Mouse (Mus musculus) heart, postnatal 0 days (tissue): ENCODE results near the gene Eps15l1. TPM values are rescaled to one million over a fixed set of nuclear protein-coding genes. Genes with fewer than 3 reads are reported as not detected.

Source experiments
- ATAC-seq: fragments of 200-750 bp; cut with Nextera tagmentation; 2 replicates; pipeline ENCODE4 v1.8.0; 2017; ENCODE audit warnings: low read depth, moderate number of reproducible peaks, moderate library complexity; ENCODE audit not compliant: insufficient read depth
- DNase-seq: peaks from one replicate; pipeline ENCODE4 v3.0.0-alpha.2; 2016; ENCODE audit warnings: low spot score
- H3K27ac ChIP-seq: fragments of 300-500 bp; sonication (generic); 2 replicates; pipeline ENCODE4 v1.5.1; 2014; ENCODE audit warnings: low read depth, mild to moderate bottlenecking
- H3K27me3 ChIP-seq: fragments of 300-500 bp; sonication (generic); 2 replicates; pipeline ENCODE4 v1.6.1; 2014; ENCODE audit warnings: low read length, mixed read lengths; ENCODE audit not compliant: control insufficient read depth, insufficient read depth
- H3K36me3 ChIP-seq: fragments of 300-500 bp; sonication (generic); replicated peaks from 2 replicates; pipeline ENCODE4 v1.6.1; 2014; ENCODE audit warnings: low read length, mixed read lengths; ENCODE audit not compliant: control insufficient read depth, insufficient read depth
- H3K4me1 ChIP-seq: fragments of 300-500 bp; sonication (generic); 2 replicates; pipeline ENCODE4 v1.6.1; 2014; ENCODE audit warnings: antibody characterized with exemption; ENCODE audit not compliant: control insufficient read depth, insufficient read depth
- H3K4me2 ChIP-seq: fragments of 300-500 bp; sonication (generic); 2 replicates; pipeline ENCODE4 v1.6.1; 2014; ENCODE audit warnings: low read depth, mild to moderate bottlenecking, low read length, moderate library complexity
- H3K4me3 ChIP-seq: fragments of 300-500 bp; sonication (generic); 2 replicates; pipeline ENCODE4 v1.5.1; 2014; ENCODE audit warnings: low read depth, low read length
- H3K9ac ChIP-seq: fragments of 300-500 bp; sonication (generic); replicated peaks from 2 replicates; pipeline ENCODE4 v1.6.1; 2014; ENCODE audit warnings: low read depth, low read length, mixed read lengths
- H3K9me3 ChIP-seq: fragments of 300-500 bp; sonication (generic); replicated peaks from 2 replicates; pipeline ENCODE4 v1.6.1; 2016; ENCODE audit warnings: low read length; ENCODE audit not compliant: control insufficient read depth
- CTCF ChIP-seq: IDR thresholded peaks from 2 replicates; pipeline ENCODE4 v1.5.1; 2016; ENCODE audit warnings: antibody characterized with exemption, control low read depth, low read depth
- EP300 ChIP-seq: IDR thresholded peaks from 2 replicates; pipeline ENCODE4 v1.6.1; 2016; ENCODE audit warnings: antibody characterized with exemption, low read depth
- WGBS: fragments of 180-500 bp; shearing (Covaris S2); extraction: QIAGEN DNeasy Blood & Tissue Kit; methylation state at CpG from one replicate; pipeline ENCODE4 v1.1.7; 2014; 5-methylcytosine and 5-hydroxymethylcytosine counted together
- polyA plus RNA-seq: library from polyadenylated mRNA; unstranded; fragments of >200 nt; fragmentation: Nextera tagmentation; extraction: Ambion mirVana; gene quantifications from 2 replicates; pipeline ENCODE4 v1.2.1, GENCODE M21; 2015
- total RNA-seq: library from RNA; depleted of rRNA; stranded (reverse); fragments of >200 nt; gene quantifications from 2 replicates; pipeline ENCODE4 v1.2.3, GENCODE M21; 2014; ENCODE audit warnings: low replicate concordance; rRNA removed

The Eps15l1 gene
- total RNA-seq, result 33.0 and 52.7 TPM in 2 replicates
- polyA plus RNA-seq, result 23.2 and 24.9 TPM in 2 replicates

GRCm38 (mm10) chr8:72421362-72422335 lies at the start of gene Eps15l1:
Gene Eps15l1, minus strand, starts transcription at chr8:72421460.
- Histone ChIP-seq H3K4me2 (peak within 1 kb of the TSS; percentile 90), H3K27me3 (no peaks in the 10 kb centered on the region), H3K36me3 (no peaks in the 10 kb centered on the region), H3K9ac (peak within 1 kb of the TSS; percentile 83), H3K27ac (peak within 1 kb of the TSS; percentile 85), H3K4me3 (peak within 1 kb of the TSS; percentile 75), H3K4me1 (peaks cover 41% of the 10 kb centered on the region), H3K9me3 (no peaks in the 10 kb centered on the region)
- ATAC-seq, result peak; percentile 98
- DNase-seq, result peak; percentile 100
- under 1% methylated on average over 47 of the region's 48 CpGs for WGBS
- TF ChIP-seq EP300 (no peak; the same call in 1 of the 2 replicates), CTCF (no peak)

DNA sequence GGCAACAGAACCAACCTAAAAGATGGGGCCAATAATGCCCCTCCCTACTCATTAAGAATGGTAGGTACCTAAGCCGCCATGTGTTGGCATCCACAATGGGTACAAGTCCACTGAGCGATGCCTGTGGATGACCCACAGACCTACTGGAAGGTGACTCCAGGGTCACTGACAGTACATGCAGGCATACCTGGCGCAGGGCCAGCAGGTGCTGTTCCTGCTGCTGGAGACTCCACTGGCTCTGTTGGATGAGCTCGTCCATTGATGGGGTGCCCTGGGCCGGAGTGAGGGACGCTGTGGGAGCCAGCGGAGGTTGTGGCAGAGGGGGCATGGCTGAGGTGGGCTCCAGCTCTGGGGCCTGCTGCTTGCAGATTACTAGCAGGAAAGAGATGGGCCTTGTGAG lies 49.4 kb upstream of the Eps15l1 start:
- H3K4me1 ChIP-seq, result peaks cover 10% of the 10 kb centered on the region; the same call in 1 of the 2 replicates
- peaks cover 74% of the 10 kb centered on the region for H3K36me3 ChIP-seq
- ATAC-seq (no peak), DNase-seq (no peak)
- H3K4me2 ChIP-seq, result no peak overlapping the region
- H3K4me3 ChIP-seq, result no peak overlapping the region
- no peak overlapping the region for H3K27ac ChIP-seq
- no peak overlapping the region for H3K9ac ChIP-seq
- no peak for TF ChIP-seq CTCF
- no peak for TF ChIP-seq EP300
- 85% methylated on average over 7 of the region's 7 CpGs for WGBS
- no peaks in the 10 kb centered on the region for H3K27me3 ChIP-seq
- no peaks in the 10 kb centered on the region for H3K9me3 ChIP-seq

DNA sequence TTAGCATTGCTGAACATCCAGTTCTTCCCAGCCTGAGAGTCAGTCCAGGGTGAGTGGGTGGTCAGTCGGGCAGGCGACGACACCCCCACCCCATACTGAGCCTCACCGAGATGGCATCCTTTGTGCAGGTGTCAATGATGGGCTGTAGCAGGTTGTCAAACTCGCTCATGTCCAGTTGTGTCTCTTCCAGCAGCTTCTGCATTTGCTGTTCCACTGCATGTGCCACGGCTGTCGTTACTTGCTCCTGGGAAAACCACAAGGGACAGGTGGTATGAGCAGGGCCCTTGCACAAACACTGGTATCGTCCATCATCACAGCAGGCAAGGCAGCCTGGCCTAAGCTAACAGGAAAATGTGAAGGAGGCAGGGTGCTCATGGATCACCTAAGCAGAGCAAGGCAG lies 48.7 kb upstream of the Eps15l1 start:
- Histone ChIP-seq H3K4me1 (0 out of 2 replicates have a peak, but pooled peaks cover 8% of the 10 kb centered on the region), H3K36me3 (peaks cover 81% of the 10 kb centered on the region), H3K27ac (no peak overlapping the region), H3K4me2 (no peak overlapping the region), H3K27me3 (no peaks in the 10 kb centered on the region), H3K9ac (no peak overlapping the region), H3K9me3 (no peaks in the 10 kb centered on the region), H3K4me3 (no peak overlapping the region)
- TF ChIP-seq CTCF (no peak), EP300 (no peak)
- ATAC-seq, result no peak
- no peak for DNase-seq
- 91% methylated on average over 8 of the region's 8 CpGs for WGBS

GRCm38 (mm10) chr8:72469243-72469642 lies 48.0 kb upstream of the Eps15l1 start:
- H3K4me2 ChIP-seq, result no peak overlapping the region
- H3K27me3 ChIP-seq, result no peaks in the 10 kb centered on the region
- DNase-seq (no peak), ATAC-seq (no peak)
- WGBS, result 80% methylated on average over 2 of the region's 2 CpGs
- H3K9me3 ChIP-seq, result no peaks in the 10 kb centered on the region
- H3K27ac ChIP-seq, result no peak overlapping the region
- H3K36me3 ChIP-seq, result peaks cover 88% of the 10 kb centered on the region
- no peak for TF ChIP-seq EP300
- TF ChIP-seq CTCF, result no peak
- H3K9ac ChIP-seq, result no peak overlapping the region
- H3K4me3 ChIP-seq, result no peak overlapping the region
- 0 out of 2 replicates have a peak, but pooled peaks cover 6% of the 10 kb centered on the region for H3K4me1 ChIP-seq

GRCm38 (mm10) chr8:72464211-72464610 lies 43.0 kb upstream of the Eps15l1 start:
- Histone ChIP-seq H3K36me3 (peaks cover 100% of the 10 kb centered on the region), H3K9ac (no peak overlapping the region), H3K9me3 (no peaks in the 10 kb centered on the region), H3K27me3 (no peaks in the 10 kb centered on the region), H3K4me3 (no peak overlapping the region), H3K4me2 (no peak overlapping the region), H3K4me1 (no peaks in the 10 kb centered on the region), H3K27ac (no peak overlapping the region)
- DNase-seq (no peak), ATAC-seq (no peak)
- 91% methylated on average over 10 of the region's 10 CpGs for WGBS
- TF ChIP-seq EP300 (no peak), CTCF (no peak)
